Mouse (Mus musculus) forebrain, embryonic 16.5 days (tissue): Measurements from ENCODE around the gene Psmc3ip. TPM values are rescaled to one million over a fixed set of nuclear protein-coding genes. Genes with fewer than 3 reads are reported as not detected.

Experiments used
- ATAC-seq: fragments of 200-750 bp; cut with Nextera tagmentation; 2 replicates; pipeline ENCODE4 v1.8.0; 2017; ENCODE audit warnings: mild to moderate bottlenecking, moderate library complexity
- H3K27ac ChIP-seq: fragments of 300-500 bp; sonication (generic); 2 replicates; pipeline ENCODE4 v1.5.1; 2014; ENCODE audit warnings: low read length, control low read depth
- H3K27me3 ChIP-seq: fragments of 300-500 bp; sonication (generic); replicated peaks from 2 replicates; pipeline ENCODE4 v1.6.1; 2014; ENCODE audit warnings: low read length; ENCODE audit not compliant: control insufficient read depth, insufficient read depth
- H3K36me3 ChIP-seq: fragments of 300-500 bp; sonication (generic); 2 replicates; pipeline ENCODE4 v1.6.1; 2014; ENCODE audit not compliant: control insufficient read depth, insufficient read depth
- H3K4me1 ChIP-seq: fragments of 300-500 bp; sonication (generic); replicated peaks from 2 replicates; pipeline ENCODE4 v1.6.1; 2014; ENCODE audit warnings: low read length; ENCODE audit not compliant: control insufficient read depth, insufficient read depth
- H3K4me2 ChIP-seq: fragments of 300-500 bp; sonication (generic); 2 replicates; pipeline ENCODE4 v1.6.1; 2014; ENCODE audit warnings: mild to moderate bottlenecking, low read length, control low read depth
- H3K4me3 ChIP-seq: fragments of 300-500 bp; sonication (generic); replicated peaks from 2 replicates; pipeline ENCODE4 v1.5.1; 2014; ENCODE audit warnings: mild to moderate bottlenecking, low read length, control low read depth
- H3K9ac ChIP-seq: fragments of 300-500 bp; sonication (generic); replicated peaks from 2 replicates; pipeline ENCODE4 v1.6.1; 2014; ENCODE audit warnings: low read depth, low read length, control low read depth
- H3K9me3 ChIP-seq: fragments of 300-500 bp; sonication (generic); 2 replicates; pipeline ENCODE4 v1.6.1; 2016; ENCODE audit warnings: low read length; ENCODE audit not compliant: control insufficient read depth
- WGBS: fragments of 180-500 bp; shearing (Covaris S2); extraction: QIAGEN DNeasy Blood & Tissue Kit; methylation state at CpG from one replicate; pipeline ENCODE4 v1.1.7; 2014; 5-methylcytosine and 5-hydroxymethylcytosine counted together
- polyA plus RNA-seq: library from polyadenylated mRNA; unstranded; fragments of >200 nt; fragmentation: Nextera tagmentation; extraction: Ambion mirVana; gene quantifications from 2 replicates; pipeline ENCODE4 v1.2.1, GENCODE M21; 2015

Gene Psmc3ip
- polyA plus RNA-seq, 1 experiment from 2014 or later: 43.6 TPM

DNA sequence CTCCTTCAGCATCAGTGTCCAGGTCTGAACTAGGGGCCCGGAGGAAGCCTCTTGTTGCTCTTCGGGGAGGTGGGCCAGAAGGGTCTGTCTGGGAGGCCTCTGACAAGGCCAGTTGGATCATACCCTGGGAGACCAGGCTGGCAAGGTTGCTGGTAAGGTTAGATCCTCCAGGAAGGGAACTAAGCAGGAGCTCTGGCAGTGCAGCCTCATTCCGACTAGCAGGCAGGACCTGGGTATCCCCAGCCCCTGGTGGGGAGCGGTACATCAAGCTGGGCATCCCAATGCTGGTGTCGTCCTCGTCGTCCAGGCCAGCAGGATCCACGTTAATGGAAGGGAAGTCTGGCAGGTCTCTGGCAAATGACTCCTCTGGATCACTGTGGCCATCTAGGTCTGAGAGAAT lies 3.0 kb upstream of the Psmc3ip start:
- no peaks in the 10 kb centered on the region for H3K27me3 ChIP-seq
- H3K4me1 ChIP-seq: peaks cover 11% of the 10 kb centered on the region
- ATAC-seq: no peak
- no peak overlapping the region for H3K4me3 ChIP-seq
- H3K27ac ChIP-seq: no peak overlapping the region
- WGBS: 89% methylated on average over 8 of the region's 8 CpGs
- no peaks in the 10 kb centered on the region for H3K9me3 ChIP-seq
- peaks cover 34% of the 10 kb centered on the region for H3K36me3 ChIP-seq
- no peak overlapping the region for H3K4me2 ChIP-seq
- H3K9ac ChIP-seq: no peak overlapping the region

DNA sequence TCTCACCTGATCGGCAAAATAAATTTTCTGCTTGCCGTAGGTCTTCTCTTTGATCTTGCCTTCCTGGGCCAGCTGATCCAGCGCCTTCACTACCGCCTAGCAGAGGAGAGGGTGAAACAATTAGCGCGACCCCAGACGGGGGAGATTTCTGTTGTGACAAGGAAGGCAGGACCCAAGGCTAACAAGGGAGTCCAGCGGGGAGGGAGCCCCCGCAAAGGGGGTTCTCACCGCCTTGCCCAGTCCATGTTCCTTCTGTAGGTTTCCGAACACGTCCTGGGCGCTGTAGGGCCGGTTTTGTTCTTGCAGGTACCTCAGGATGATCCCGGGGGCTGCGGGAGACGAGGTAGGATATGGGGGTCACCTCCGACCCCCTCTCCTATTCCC lies 314 bp downstream of the Psmc3ip start:
- Histone ChIP-seq H3K4me2 (peak overlapping the region; percentile 82), H3K4me3 (peak overlapping the region; percentile 71), H3K9ac (peak overlapping the region; percentile 73), H3K4me1 (peaks cover 11% of the 10 kb centered on the region), H3K36me3 (peaks cover 56% of the 10 kb centered on the region), H3K9me3 (no peaks in the 10 kb centered on the region), H3K27me3 (no peaks in the 10 kb centered on the region), H3K27ac (peak overlapping the region; percentile 56; the same call in 1 of the 2 replicates)
- 0% methylated on average over 18 of the region's 18 CpGs for WGBS
- ATAC-seq: peak; percentile 57; the same call in 1 of the 2 replicates

DNA sequence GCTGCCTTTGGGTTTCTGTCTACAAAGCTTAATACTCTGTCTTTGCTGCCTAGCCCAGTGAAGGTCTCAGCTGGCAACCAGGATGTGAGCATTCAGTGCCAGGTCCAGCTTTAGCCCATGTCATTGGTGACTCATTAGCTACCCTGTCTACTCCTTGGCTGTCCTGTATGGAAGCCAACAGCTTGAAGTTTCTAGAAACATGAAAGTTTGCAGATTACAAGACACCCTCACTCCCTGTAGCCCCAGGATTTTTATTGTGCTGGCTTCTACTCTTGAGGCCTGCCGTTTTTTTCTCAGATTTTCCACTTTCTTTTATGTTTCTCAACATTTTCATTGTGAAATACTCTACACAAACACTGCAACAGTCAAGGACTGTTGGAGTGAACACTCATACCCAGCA lies 5.3 kb downstream of the Psmc3ip start:
- Histone ChIP-seq H3K4me1 (peaks cover 32% of the 10 kb centered on the region), H3K4me2 (no peak overlapping the region), H3K4me3 (no peak overlapping the region), H3K9me3 (no peaks in the 10 kb centered on the region), H3K27me3 (no peaks in the 10 kb centered on the region), H3K27ac (no peak overlapping the region), H3K36me3 (peaks cover 35% of the 10 kb centered on the region), H3K9ac (no peak overlapping the region)
- 85% methylated on average over 1 of the region's 1 CpGs for WGBS
- ATAC-seq: no peak

GRCm38 (mm10) chr11:101087682-101088055 lies 7.6 kb downstream of the Psmc3ip start:
- Histone ChIP-seq H3K9ac (peak overlapping the region; percentile 75), H3K9me3 (no peaks in the 10 kb centered on the region), H3K36me3 (peaks cover 31% of the 10 kb centered on the region), H3K4me3 (peak overlapping the region; percentile 59), H3K4me2 (peak overlapping the region; percentile 87), H3K27me3 (no peaks in the 10 kb centered on the region), H3K27ac (peak overlapping the region; percentile 88; the same call in 1 of the 2 replicates), H3K4me1 (peaks cover 33% of the 10 kb centered on the region)
- no peak for ATAC-seq
- 12% methylated on average over 8 of the region's 8 CpGs for WGBS

DNA sequence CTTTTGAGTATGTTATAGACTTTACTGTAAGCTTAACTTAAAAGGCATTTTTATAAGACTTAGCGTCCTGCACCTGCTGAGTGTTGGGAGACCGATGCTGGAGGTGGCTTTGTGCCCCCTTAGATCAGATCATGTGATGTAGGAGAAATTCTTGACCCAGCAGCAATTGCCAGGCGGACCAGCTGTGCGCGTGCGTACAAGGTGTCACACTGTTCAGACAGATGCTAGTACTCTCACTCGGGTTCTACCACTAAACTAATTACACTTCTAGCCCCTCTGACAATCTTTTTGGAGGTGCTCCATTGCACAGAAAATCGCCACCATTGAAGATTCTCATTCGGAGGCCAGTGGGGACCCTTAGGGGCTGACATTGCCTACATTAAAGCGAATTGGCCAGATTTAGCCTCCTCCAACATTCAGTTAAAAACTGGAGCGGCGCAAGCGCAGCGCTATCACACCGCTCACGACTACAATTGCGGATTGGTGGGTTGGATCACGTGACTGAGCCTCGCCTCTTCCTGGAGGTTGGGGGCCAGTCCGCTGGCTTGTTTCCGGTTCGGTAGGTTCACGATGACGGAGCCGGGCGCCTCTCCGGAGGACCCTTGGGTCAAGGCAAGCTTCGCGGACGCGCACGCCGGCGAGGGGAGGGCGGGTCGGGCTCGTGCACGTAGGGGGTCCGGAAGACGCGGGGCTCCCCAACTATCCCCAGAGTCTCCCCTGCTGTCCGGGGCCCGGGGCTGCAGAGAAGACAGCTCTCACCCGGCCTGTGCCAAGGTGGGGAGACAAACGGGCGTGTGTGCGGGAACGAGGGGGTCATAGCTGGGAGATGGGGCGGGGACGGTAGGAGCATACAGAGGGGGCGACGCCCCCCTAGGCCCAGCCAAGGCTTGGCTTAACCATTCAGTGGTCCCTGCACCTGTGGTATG lies 8.2 kb downstream of the Psmc3ip start, which contains the start of gene Mlx:
TSS of gene Mlx (plus strand) at position 522 of the 926 bp plus-strand sequence.
- Histone ChIP-seq H3K9ac (peak within 1 kb of the TSS; percentile 75), H3K4me3 (peak within 1 kb of the TSS; percentile 59), H3K4me2 (peak within 1 kb of the TSS; percentile 87), H3K9me3 (no peaks in the 10 kb centered on the region), H3K27ac (peak within 1 kb of the TSS; percentile 88), H3K36me3 (peaks cover 25% of the 10 kb centered on the region), H3K4me1 (peaks cover 33% of the 10 kb centered on the region), H3K27me3 (no peaks in the 10 kb centered on the region)
- WGBS: under 1% methylated on average over 51 of the region's 52 CpGs
- peak; percentile 80 for ATAC-seq

DNA sequence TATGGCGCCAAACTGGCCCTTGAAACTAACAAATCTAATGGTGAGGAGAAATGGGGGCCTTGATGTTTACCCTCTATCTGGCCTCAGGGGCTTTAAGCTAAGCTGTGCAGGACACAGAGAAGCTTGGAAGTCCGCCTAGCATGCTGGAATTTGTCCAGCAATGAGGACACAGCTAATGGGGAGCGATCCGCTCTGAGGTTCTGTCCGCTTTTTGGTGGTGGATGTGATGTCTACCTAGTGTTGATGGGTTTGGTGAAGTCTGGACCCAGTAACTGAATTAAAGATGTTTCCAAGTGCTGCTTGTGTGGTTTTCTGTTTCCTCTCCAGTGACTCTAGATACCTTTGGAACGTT lies 8.9 kb downstream of the Psmc3ip start:
- Histone ChIP-seq H3K27ac (peak overlapping the region; percentile 88), H3K4me3 (peak overlapping the region; percentile 59), H3K9me3 (no peaks in the 10 kb centered on the region), H3K36me3 (peaks cover 19% of the 10 kb centered on the region), H3K4me2 (peak overlapping the region; percentile 87), H3K9ac (peak overlapping the region; percentile 75; the same call in 1 of the 2 replicates), H3K4me1 (peaks cover 38% of the 10 kb centered on the region), H3K27me3 (no peaks in the 10 kb centered on the region)
- ATAC-seq: no peak
- 79% methylated on average over 6 of the region's 6 CpGs for WGBS

- Histone ChIP-seq H3K4me3 (no peak overlapping the region), H3K9ac (no peak overlapping the region), H3K9me3 (no peaks in the 10 kb centered on the region), H3K27ac (no peak overlapping the region; the same call in 1 of the 2 replicates), H3K36me3 (peaks cover 14% of the 10 kb centered on the region), H3K4me1 (peaks cover 38% of the 10 kb centered on the region), H3K27me3 (peaks cover 3% of the 10 kb centered on the region), H3K4me2 (no peak overlapping the region)
- no peak for ATAC-seq
- 93% methylated on average over 18 of the region's 18 CpGs for WGBS
Measured at GRCm38 (mm10) chr11:101085617-101086322, 9.5 kb downstream of the Psmc3ip start.

GRCm38 (mm10) chr11:101084811-101085210 lies 10.4 kb downstream of the Psmc3ip start:
- 90% methylated on average over 12 of the region's 12 CpGs for WGBS
- ATAC-seq: no peak
- H3K9ac ChIP-seq: no peak overlapping the region

GRCm38 (mm10) chr11:101084246-101084645 lies 11.0 kb downstream of the Psmc3ip start:
- ATAC-seq: no peak
- H3K9me3 ChIP-seq: no peaks in the 10 kb centered on the region
- WGBS: 85% methylated on average over 14 of the region's 14 CpGs
- H3K4me2 ChIP-seq: no peak overlapping the region
- H3K9ac ChIP-seq: no peak overlapping the region
- no peak overlapping the region for H3K4me3 ChIP-seq
- H3K4me1 ChIP-seq: peaks cover 38% of the 10 kb centered on the region
- no peak overlapping the region for H3K27ac ChIP-seq
- peaks cover 18% of the 10 kb centered on the region for H3K27me3 ChIP-seq
- H3K36me3 ChIP-seq: no peaks in the 10 kb centered on the region; the same call in 1 of the 2 replicates

More at GRCm38 (mm10) chr11:101084811-101085210, 10.4 kb downstream of the Psmc3ip start:
- no peaks in the 10 kb centered on the region for H3K9me3 ChIP-seq
- H3K4me1 ChIP-seq: peaks cover 38% of the 10 kb centered on the region
- no peak overlapping the region for H3K4me2 ChIP-seq
- peaks cover 13% of the 10 kb centered on the region for H3K27me3 ChIP-seq
- no peak overlapping the region for H3K4me3 ChIP-seq
- H3K27ac ChIP-seq: no peak overlapping the region
- peaks cover 4% of the 10 kb centered on the region; the same call in 1 of the 2 replicates for H3K36me3 ChIP-seq
